Mouse (Mus musculus): ENCODE results near the gene Timp3.

- TF ChIP-seq CTCF (IDR thresholded peaks at IDR 0.05; ENCODE audit: borderline replicate concordance, control insufficient read depth, extremely low read depth, insufficient read depth, low read length, poor library complexity) (no peak), POLR2A (IDR thresholded peaks at IDR 0.05; ENCODE audit: control insufficient read depth, extremely low read depth, insufficient read depth, low read length, poor library complexity) (no peak)
Measured at GRCm38 (mm10) chr10:86319526-86319925, 19.4 kb downstream of the Timp3 start.

Data from thymus, adult 2 months (tissue).